Mouse (Mus musculus) megakaryocyte, adult 5-6 weeks (primary cell): Measurements from ENCODE around the gene Ubc. TPM values are rescaled to one million over a fixed set of nuclear protein-coding genes. Genes with fewer than 3 reads are reported as not detected.
"Not testable (repeated sequence)": the region's sequence is repeated elsewhere in the genome, so short reads cannot be mapped to it uniquely, and the experiment has no call there.

Source experiments
- ATAC-seq: 2 replicates; pipeline ENCODE4 v1.8.0; 2016; ENCODE audit warnings: mild to moderate bottlenecking, inconsistent platforms; ENCODE audit not compliant: poor library complexity, severe bottlenecking
- total RNA-seq, 2 experiments: library from RNA; stranded (forward) in 1 of 2; stranded (reverse) in 1 of 2; fragments of 153-499, 151-499 nt in 1 of 2; fragments of 221-1000, 200-1000 nt in 1 of 2; gene quantifications; 2 replicates each; pipeline versions ENCODE4 v1.2.3 to v1.2.4; 2015 to 2017

Gene Ubc
- total RNA-seq, 2 experiments from 2014 or later = 265 to 355 TPM

- peak; percentile 38 for ATAC-seq
Measured at GRCm38 (mm10) chr5:125404903-125405545, 15.0 kb upstream of the Ubc start.

- ATAC-seq = no peak
Measured at GRCm38 (mm10) chr5:125404536-125404902, 14.5 kb upstream of the Ubc start.

- no peak for ATAC-seq
Measured at GRCm38 (mm10) chr5:125403481-125404465, 13.8 kb upstream of the Ubc start.

- no peak for ATAC-seq
Measured at GRCm38 (mm10) chr5:125402991-125403390, 13.0 kb upstream of the Ubc start.

GRCm38 (mm10) chr5:125402476-125402875, 12.5 kb upstream of the Ubc start:
- no peak for ATAC-seq

- ATAC-seq = no peak
Measured at GRCm38 (mm10) chr5:125400903-125401302, 10.9 kb upstream of the Ubc start.

- ATAC-seq = no peak
Measured at GRCm38 (mm10) chr5:125395008-125395407, 5.0 kb upstream of the Ubc start.

- no peak for ATAC-seq
Measured at GRCm38 (mm10) chr5:125393622-125394603, 3.9 kb upstream of the Ubc start.

- peak; percentile 55 for ATAC-seq
Measured at GRCm38 (mm10) chr5:125392977-125393621, 3.1 kb upstream of the Ubc start.

- ATAC-seq = no peak
Measured at GRCm38 (mm10) chr5:125392618-125392976, 2.6 kb upstream of the Ubc start.

- not testable (repeated sequence) for ATAC-seq
Measured at GRCm38 (mm10) chr5:125392176-125392575, 2.2 kb upstream of the Ubc start.

- ATAC-seq = no peak
Measured at GRCm38 (mm10) chr5:125391609-125392008, 1.6 kb upstream of the Ubc start.

GRCm38 (mm10) chr5:125390906-125391477, 990 bp upstream of the Ubc start:
- ATAC-seq = no peak

- ATAC-seq = peak; percentile 47
Measured at GRCm38 (mm10) chr5:125389131-125389578, 847 bp downstream of the Ubc start, which contains the start of gene Gm10382. Gm10382 (plus strand) TSS chr5:125389322.

- ATAC-seq = no peak
Measured at GRCm38 (mm10) chr5:125388358-125389092, 1.5 kb downstream of the Ubc start.

- ATAC-seq = not testable (repeated sequence)
Measured at GRCm38 (mm10) chr5:125387295-125387694, 2.7 kb downstream of the Ubc start.

GRCm38 (mm10) chr5:125385215-125385940, 4.6 kb downstream of the Ubc start:
- no peak for ATAC-seq

- no peak for ATAC-seq
Measured at GRCm38 (mm10) chr5:125384512-125385214, 5.3 kb downstream of the Ubc start.
